Mouse (Mus musculus) lung, postnatal 0 days (tissue): ENCODE data around the gene Glt6d1.

Source experiments
- CTCF ChIP-seq: IDR thresholded peaks from 2 replicates; pipeline ENCODE4 v1.5.1; 2016; ENCODE audit warnings: antibody characterized with exemption, mild to moderate bottlenecking
- EP300 ChIP-seq: IDR thresholded peaks from 2 replicates; pipeline ENCODE4 v1.6.1; 2016; ENCODE audit warnings: antibody characterized with exemption, mild to moderate bottlenecking, control low read depth

GRCm38 (mm10) chr2:25842758-25843157, 27.1 kb upstream of the Glt6d1 start:
- TF ChIP-seq CTCF, result no peak
- no peak for TF ChIP-seq EP300
